Mouse (Mus musculus): ENCODE results near the gene Wdr20rt.
"Not testable (repeated sequence)": the region's sequence is repeated elsewhere in the genome, so short reads cannot be mapped to it uniquely, and the experiment has no call there.

Gene Wdr20rt

GRCm38 (mm10) chr12:65225467-65225945 lies at the start of gene Wdr20rt:
Wdr20rt (plus strand) TSS chr12:65225517.
- no peak for DNase-seq (ENCODE audit: low read depth in 1 of 2, low spot score in 2 of 2)

GRCm38 (mm10) chr12:65187365-65187764 lies 38.0 kb upstream of the Wdr20rt start:
- no peak for DNase-seq (ENCODE audit: low read depth in 1 of 2, low spot score in 2 of 2)

- no peak for DNase-seq (ENCODE audit: low read depth in 1 of 2, low spot score in 2 of 2)
Measured at GRCm38 (mm10) chr12:65189213-65189612, 36.1 kb upstream of the Wdr20rt start.

GRCm38 (mm10) chr12:65194003-65194530 lies 31.2 kb upstream of the Wdr20rt start:
- no peak for DNase-seq (ENCODE audit: low read depth in 1 of 2, low spot score in 2 of 2)

GRCm38 (mm10) chr12:65201812-65202211 lies 23.5 kb upstream of the Wdr20rt start:
- no peak for DNase-seq (ENCODE audit: low read depth in 1 of 2, low spot score in 2 of 2)

GRCm38 (mm10) chr12:65206431-65206830 lies 18.9 kb upstream of the Wdr20rt start:
- no peak for DNase-seq (ENCODE audit: low read depth in 1 of 2, low spot score in 2 of 2)

GRCm38 (mm10) chr12:65216404-65216840 lies 8.9 kb upstream of the Wdr20rt start:
- no peak for DNase-seq (ENCODE audit: low read depth in 1 of 2, low spot score in 2 of 2)

- DNase-seq (ENCODE audit: low read depth in 1 of 2, low spot score in 2 of 2) = no peak
Measured at GRCm38 (mm10) chr12:65228628-65229027, 3.3 kb downstream of the Wdr20rt start.

GRCm38 (mm10) chr12:65229041-65229440 lies 3.7 kb downstream of the Wdr20rt start:
- DNase-seq (ENCODE audit: low read depth in 1 of 2, low spot score in 2 of 2) = no peak

GRCm38 (mm10) chr12:65232801-65233200 lies 7.5 kb downstream of the Wdr20rt start:
- DNase-seq (ENCODE audit: low read depth in 1 of 2, low spot score in 2 of 2) = not testable (repeated sequence)

GRCm38 (mm10) chr12:65250116-65250738 lies 24.9 kb downstream of the Wdr20rt start:
- DNase-seq (ENCODE audit: low read depth in 1 of 2, low spot score in 2 of 2) = no peak

GRCm38 (mm10) chr12:65256887-65257286 lies 31.6 kb downstream of the Wdr20rt start:
- DNase-seq (ENCODE audit: low read depth in 1 of 2, low spot score in 2 of 2) = no peak

GRCm38 (mm10) chr12:65258212-65259138 lies 33.2 kb downstream of the Wdr20rt start:
- no peak for DNase-seq (ENCODE audit: low read depth in 1 of 2, low spot score in 2 of 2)

- DNase-seq (ENCODE audit: low read depth in 1 of 2, low spot score in 2 of 2) = no peak
Measured at GRCm38 (mm10) chr12:65259139-65260111, 34.1 kb downstream of the Wdr20rt start.

GRCm38 (mm10) chr12:65268311-65268984 lies 43.1 kb downstream of the Wdr20rt start:
- no peak for DNase-seq (ENCODE audit: low read depth in 1 of 2, low spot score in 2 of 2)

- DNase-seq (ENCODE audit: low read depth in 1 of 2, low spot score in 2 of 2) = no peak
Measured at GRCm38 (mm10) chr12:65269406-65269805, 44.1 kb downstream of the Wdr20rt start.

GRCm38 (mm10) chr12:65273807-65274206 lies 48.5 kb downstream of the Wdr20rt start:
- no peak for DNase-seq (ENCODE audit: low read depth in 1 of 2, low spot score in 2 of 2)
